Mouse (Mus musculus) 416B (cell line): ENCODE results near the gene H2-M10.2.
"Not testable (repeated sequence)": the region's sequence is repeated elsewhere in the genome, so short reads cannot be mapped to it uniquely, and the experiment has no call there.

Source experiments
- DNase-seq: peaks from one replicate; pipeline ENCODE4 v3.0.0; 2011; ENCODE audit warnings: low read depth

The H2-M10.2 gene

DNA sequence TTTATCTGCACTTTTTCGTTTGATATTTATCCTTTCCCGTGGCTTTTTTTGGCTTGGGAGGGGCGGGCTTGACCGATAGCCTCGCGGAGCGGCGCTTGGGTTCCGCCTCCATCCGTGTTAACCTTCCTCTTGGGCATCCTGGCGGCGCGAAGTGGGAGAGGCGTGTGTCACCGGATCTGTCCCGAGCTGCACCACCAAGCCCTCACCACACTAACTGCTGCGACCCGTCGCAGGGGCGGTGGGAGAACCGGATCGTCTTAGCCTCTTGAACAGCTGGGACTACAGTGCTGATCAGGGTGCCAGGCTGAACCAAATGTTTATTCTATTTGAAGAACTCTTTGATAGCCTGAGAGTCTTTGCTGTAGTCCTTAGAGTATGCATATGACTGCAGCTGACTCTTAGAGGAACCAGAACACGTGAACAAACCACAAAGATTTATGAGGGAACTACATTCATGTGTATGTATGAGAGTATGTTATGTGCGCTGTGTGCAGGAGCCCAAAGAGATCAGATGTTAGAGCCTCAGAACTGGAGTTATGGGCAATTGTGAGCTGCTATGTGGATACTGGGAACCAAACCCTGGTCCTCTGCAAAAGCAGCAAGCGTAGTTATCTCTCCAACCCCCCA, 33.9 kb downstream of the H2-M10.2 start:
- DNase-seq, result peak; percentile 47

DNA sequence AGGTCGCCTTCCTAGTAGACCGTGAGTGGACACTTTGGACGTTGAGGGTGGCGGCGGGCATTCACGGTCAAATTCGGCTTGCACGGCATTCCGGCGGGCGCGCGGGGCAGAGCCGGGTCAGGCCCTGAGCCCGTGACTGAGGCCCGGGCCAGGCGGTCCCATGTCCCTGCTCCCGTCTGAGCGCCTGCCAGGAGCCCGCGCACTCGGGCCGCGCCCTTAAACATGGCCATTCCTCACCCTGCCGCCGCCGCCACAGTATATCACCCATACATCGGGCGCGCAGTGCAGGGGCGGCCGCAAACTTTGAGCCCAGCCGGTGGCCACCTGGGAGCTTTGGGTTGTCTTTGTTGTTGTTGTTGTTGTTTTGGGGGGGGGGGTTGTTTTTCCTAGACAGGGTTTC, 37.4 kb downstream of the H2-M10.2 start:
- no peak for DNase-seq

DNA sequence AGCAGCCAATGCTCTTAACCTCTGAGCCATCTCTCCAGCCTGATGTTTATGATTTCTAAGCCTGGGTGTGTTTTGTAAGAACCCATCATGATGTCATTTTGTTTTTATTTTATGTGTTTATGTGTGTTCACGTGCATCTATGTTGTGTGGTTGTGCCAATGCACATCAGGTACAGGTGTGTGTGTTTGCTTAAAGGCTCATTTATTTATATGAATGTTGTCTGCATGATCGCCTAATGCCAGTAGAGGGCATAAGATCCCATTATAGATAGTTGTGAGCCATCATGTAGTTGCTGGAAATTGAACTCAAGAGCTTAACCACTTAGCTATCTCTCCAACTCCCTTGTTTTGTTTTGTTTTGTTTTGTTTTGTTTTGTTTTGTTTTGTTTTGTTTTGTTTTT, 40.5 kb downstream of the H2-M10.2 start:
- peak; percentile 58 for DNase-seq

DNA sequence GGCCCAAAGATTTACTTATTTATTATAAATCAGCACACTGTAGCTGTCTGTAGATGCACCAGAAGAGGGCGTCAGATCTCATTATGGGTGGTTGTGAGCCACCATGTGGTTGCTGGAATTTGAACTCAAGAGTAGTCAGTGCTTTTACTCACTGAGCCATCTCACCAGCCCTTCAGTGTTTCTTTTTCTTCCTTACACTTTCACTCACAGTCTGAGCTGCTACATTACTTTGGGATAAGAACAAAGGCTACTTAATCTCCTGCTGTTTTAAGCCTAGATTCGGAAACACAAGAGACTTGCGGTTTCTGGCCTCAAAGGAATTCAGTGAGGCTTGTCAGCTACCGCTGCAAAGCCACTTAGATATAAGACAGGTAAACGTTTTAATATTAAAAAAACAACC, 42.3 kb downstream of the H2-M10.2 start:
- DNase-seq, result peak; percentile 31

DNA sequence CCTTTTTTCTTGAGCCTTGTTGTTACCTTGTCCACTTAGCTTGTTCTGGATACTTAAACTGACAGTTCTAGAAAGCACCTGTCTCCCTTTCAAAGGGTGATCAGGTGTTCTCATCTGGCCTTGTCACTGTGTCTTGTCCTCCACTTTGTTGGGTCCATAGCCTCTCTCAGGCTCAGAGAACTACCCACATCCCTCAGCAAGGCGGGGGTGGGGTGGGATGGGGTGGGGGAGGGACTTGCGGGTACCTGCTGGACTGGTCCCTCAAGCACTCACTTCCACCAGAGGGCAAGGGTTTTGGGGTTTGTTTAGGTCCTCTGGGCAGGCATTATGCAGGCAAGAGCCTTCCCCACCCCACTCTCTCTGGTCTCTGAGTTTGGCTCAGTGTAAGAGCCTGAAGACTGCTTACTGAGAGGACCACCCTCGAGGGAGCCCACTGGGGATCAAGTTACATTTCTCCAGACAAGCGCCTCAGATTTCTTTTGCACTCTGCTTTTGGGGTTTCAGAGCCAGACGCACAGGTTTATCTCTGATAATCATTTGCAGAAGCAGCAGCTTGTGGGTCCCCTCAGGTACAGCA, 45.6 kb downstream of the H2-M10.2 start:
- no peak for DNase-seq

DNA sequence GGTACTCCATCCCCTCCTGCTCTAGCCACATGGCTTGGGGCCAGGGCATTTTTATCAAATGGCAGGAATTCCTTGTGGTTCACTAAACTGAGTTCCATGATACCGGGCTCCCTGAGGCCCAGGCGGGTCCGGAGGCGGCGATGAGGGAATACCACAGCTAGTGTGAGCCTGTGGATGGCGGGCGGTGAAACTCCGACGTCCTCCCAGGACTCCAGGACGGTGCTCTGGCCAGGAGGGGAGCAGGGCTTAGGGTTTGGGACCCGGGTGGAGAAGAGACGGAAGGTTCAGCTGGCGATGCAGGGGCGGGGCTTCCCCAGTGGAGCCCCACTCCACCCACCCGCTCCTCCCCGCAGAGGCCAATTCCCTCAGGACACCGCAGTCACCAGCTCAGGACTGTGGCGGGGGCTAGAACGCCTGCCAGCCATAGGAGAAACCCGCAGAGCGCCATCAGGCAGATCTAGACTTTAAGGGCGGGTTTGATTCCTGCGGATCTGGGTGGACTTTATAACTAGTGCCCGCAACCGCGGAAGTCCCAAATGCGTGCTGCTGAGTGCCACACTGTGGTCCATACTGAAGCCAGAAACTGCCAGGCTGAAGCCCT, 48.9 kb downstream of the H2-M10.2 start:
- no peak for DNase-seq

DNA sequence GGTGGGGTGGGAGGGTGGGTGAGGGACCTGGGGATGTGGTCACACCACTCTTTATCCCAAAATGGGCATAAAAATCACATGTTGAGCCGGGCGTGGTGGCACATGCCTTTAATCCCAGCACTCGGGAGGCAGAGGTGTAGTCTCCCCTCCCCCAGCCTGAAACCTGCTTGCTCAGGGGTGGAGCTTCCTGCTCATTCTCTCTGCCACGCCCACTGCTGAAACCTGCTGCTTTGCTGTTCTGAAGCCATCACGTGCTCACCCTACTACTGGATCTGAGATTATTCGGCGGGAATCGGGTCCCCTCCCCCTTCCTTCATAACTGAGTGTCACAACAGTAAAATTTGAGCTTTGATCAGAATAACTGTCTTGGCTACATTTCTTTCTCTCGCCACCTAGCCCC, 51.0 kb downstream of the H2-M10.2 start:
- DNase-seq, result not testable (repeated sequence)
